Mouse (Mus musculus) limb, embryonic 11.5 days (tissue): ENCODE results near the gene Tln2. TPM values are rescaled to one million over a fixed set of nuclear protein-coding genes. Genes with fewer than 3 reads are reported as not detected.

Experiments used
- ATAC-seq: fragments of 200-750 bp; cut with Nextera tagmentation; 2 replicates; pipeline ENCODE4 v1.8.0; 2017; ENCODE audit warnings: low read depth; ENCODE audit not compliant: insufficient number of reproducible peaks, low FRiP score, low TSS enrichment
- DNase-seq: peaks from one replicate; pipeline ENCODE4 v3.0.0-alpha.2; 2015; ENCODE audit warnings: low spot score
- H3K27ac ChIP-seq: fragments of 300-500 bp; sonication (generic); replicated peaks from 2 replicates; pipeline ENCODE4 v1.5.1; 2014; ENCODE audit warnings: low read depth, mild to moderate bottlenecking, low read length
- H3K27me3 ChIP-seq: fragments of 300-500 bp; sonication (generic); 2 replicates; pipeline ENCODE4 v1.6.1; 2014; ENCODE audit warnings: mild to moderate bottlenecking, low read length, mixed read lengths; ENCODE audit not compliant: control insufficient read depth, insufficient read depth
- H3K36me3 ChIP-seq: fragments of 300-500 bp; sonication (generic); 2 replicates; pipeline ENCODE4 v1.6.1; 2014; ENCODE audit warnings: mild to moderate bottlenecking, low read length, moderate library complexity, mixed read lengths; ENCODE audit not compliant: control insufficient read depth, insufficient read depth
- H3K4me1 ChIP-seq: fragments of 300-500 bp; sonication (generic); 2 replicates; pipeline ENCODE4 v1.6.1; 2014; ENCODE audit warnings: low read length, mixed read lengths; ENCODE audit not compliant: control insufficient read depth, insufficient read depth
- H3K4me2 ChIP-seq: fragments of 300-500 bp; sonication (generic); 2 replicates; pipeline ENCODE4 v1.6.1; 2014; ENCODE audit warnings: low read depth, mild to moderate bottlenecking, moderate library complexity; ENCODE audit not compliant: severe bottlenecking
- H3K4me3 ChIP-seq: fragments of 300-500 bp; sonication (generic); 2 replicates; pipeline ENCODE4 v1.5.1; 2014; ENCODE audit warnings: low read depth, low read length
- H3K9ac ChIP-seq: fragments of 300-500 bp; sonication (generic); 2 replicates; pipeline ENCODE4 v1.6.1; 2014; ENCODE audit warnings: mild to moderate bottlenecking, low read length
- H3K9me3 ChIP-seq: fragments of 300-500 bp; sonication (generic); 2 replicates; pipeline ENCODE4 v1.6.1; 2016; ENCODE audit warnings: low read length; ENCODE audit not compliant: control insufficient read depth
- WGBS: fragments of 180-500 bp; shearing (Covaris S2); extraction: QIAGEN DNeasy Blood & Tissue Kit; methylation state at CpG from one replicate; pipeline ENCODE4 v1.1.7; 2014; 5-methylcytosine and 5-hydroxymethylcytosine counted together
- polyA plus RNA-seq: library from polyadenylated mRNA; unstranded; fragments of >200 nt; fragmentation: Nextera tagmentation; extraction: Ambion mirVana; gene quantifications from 2 replicates; pipeline ENCODE4 v1.2.1, GENCODE M21; 2014

Tln2 gene
- 26.9 and 28.2 TPM in 2 replicates for polyA plus RNA-seq

- Histone ChIP-seq H3K36me3 (no peaks in the 10 kb centered on the region), H3K27me3 (no peaks in the 10 kb centered on the region), H3K9ac (no peak within 1 kb of the TSS), H3K27ac (no peak within 1 kb of the TSS), H3K4me1 (no peaks in the 10 kb centered on the region), H3K4me3 (no peak within 1 kb of the TSS), H3K4me2 (no peak within 1 kb of the TSS), H3K9me3 (no peaks in the 10 kb centered on the region)
- 94% methylated on average over 4 of the region's 4 CpGs for WGBS
- ATAC-seq (no peak), DNase-seq (no peak)
Observed at GRCm38 (mm10) chr9:67559603-67560002, at the start of gene Tln2. Gene Tln2, minus strand, starts transcription at chr9:67559703.

GRCm38 (mm10) chr9:67609226-67609625 lies 49.7 kb upstream of the Tln2 start:
- H3K36me3 ChIP-seq, result no peaks in the 10 kb centered on the region
- no peak overlapping the region for H3K27ac ChIP-seq
- no peak for DNase-seq
- 93% methylated on average over 1 of the region's 1 CpGs for WGBS
- no peaks in the 10 kb centered on the region for H3K9me3 ChIP-seq
- H3K9ac ChIP-seq, result no peak overlapping the region
- no peak overlapping the region for H3K4me3 ChIP-seq
- peaks cover 21% of the 10 kb centered on the region for H3K4me1 ChIP-seq
- H3K4me2 ChIP-seq, result no peak overlapping the region
- H3K27me3 ChIP-seq, result no peaks in the 10 kb centered on the region
- ATAC-seq, result no peak

GRCm38 (mm10) chr9:67607786-67608366 lies 48.4 kb upstream of the Tln2 start:
- Histone ChIP-seq H3K9ac (no peak overlapping the region), H3K4me2 (no peak overlapping the region), H3K4me1 (peaks cover 22% of the 10 kb centered on the region; the same call in 1 of the 2 replicates), H3K9me3 (no peaks in the 10 kb centered on the region), H3K36me3 (no peaks in the 10 kb centered on the region), H3K27me3 (no peaks in the 10 kb centered on the region), H3K27ac (no peak overlapping the region), H3K4me3 (no peak overlapping the region)
- ATAC-seq (no peak), DNase-seq (no peak)
- 75% methylated on average over 9 of the region's 9 CpGs for WGBS

GRCm38 (mm10) chr9:67607268-67607667 lies 47.8 kb upstream of the Tln2 start:
- Histone ChIP-seq H3K4me2 (no peak overlapping the region), H3K27me3 (no peaks in the 10 kb centered on the region), H3K27ac (no peak overlapping the region), H3K36me3 (no peaks in the 10 kb centered on the region), H3K9ac (no peak overlapping the region), H3K9me3 (no peaks in the 10 kb centered on the region), H3K4me3 (no peak overlapping the region), H3K4me1 (peaks cover 22% of the 10 kb centered on the region; the same call in 1 of the 2 replicates)
- 69% methylated on average over 6 of the region's 6 CpGs for WGBS
- DNase-seq (no peak), ATAC-seq (no peak)

GRCm38 (mm10) chr9:67605867-67606435 lies 46.4 kb upstream of the Tln2 start:
- 11% methylated on average over 7 of the region's 7 CpGs for WGBS
- H3K9ac ChIP-seq, result no peak overlapping the region
- H3K4me2 ChIP-seq, result no peak overlapping the region
- no peak overlapping the region for H3K4me3 ChIP-seq
- H3K36me3 ChIP-seq, result no peaks in the 10 kb centered on the region
- peaks cover 22% of the 10 kb centered on the region; the same call in 1 of the 2 replicates for H3K4me1 ChIP-seq
- DNase-seq (peak; percentile 66), ATAC-seq (peak; percentile 47; the same call in 1 of the 2 replicates)
- no peaks in the 10 kb centered on the region for H3K9me3 ChIP-seq
- no peak overlapping the region; the same call in 1 of the 2 replicates for H3K27ac ChIP-seq
- H3K27me3 ChIP-seq, result no peaks in the 10 kb centered on the region

GRCm38 (mm10) chr9:67604940-67605339 lies 45.4 kb upstream of the Tln2 start:
- DNase-seq (no peak), ATAC-seq (no peak)
- Histone ChIP-seq H3K9me3 (no peaks in the 10 kb centered on the region), H3K4me1 (peaks cover 22% of the 10 kb centered on the region; the same call in 1 of the 2 replicates), H3K27ac (no peak overlapping the region), H3K9ac (no peak overlapping the region), H3K36me3 (no peaks in the 10 kb centered on the region), H3K4me3 (no peak overlapping the region), H3K4me2 (no peak overlapping the region), H3K27me3 (no peaks in the 10 kb centered on the region)

- H3K27me3 ChIP-seq, result no peaks in the 10 kb centered on the region
- DNase-seq (no peak), ATAC-seq (no peak)
- no peak overlapping the region for H3K4me2 ChIP-seq
- no peak overlapping the region for H3K27ac ChIP-seq
- 88% methylated on average over 5 of the region's 5 CpGs for WGBS
- no peaks in the 10 kb centered on the region for H3K9me3 ChIP-seq
- H3K9ac ChIP-seq, result no peak overlapping the region
- no peaks in the 10 kb centered on the region for H3K36me3 ChIP-seq
- peaks cover 18% of the 10 kb centered on the region; the same call in 1 of the 2 replicates for H3K4me1 ChIP-seq
- H3K4me3 ChIP-seq, result no peak overlapping the region
Observed at GRCm38 (mm10) chr9:67602347-67602746, 42.8 kb upstream of the Tln2 start.

GRCm38 (mm10) chr9:67595221-67595620 lies 35.7 kb upstream of the Tln2 start:
- DNase-seq (no peak), ATAC-seq (no peak)
- no peak overlapping the region for H3K27ac ChIP-seq
- no peak overlapping the region for H3K4me2 ChIP-seq
- H3K27me3 ChIP-seq, result no peaks in the 10 kb centered on the region
- no peak overlapping the region for H3K4me3 ChIP-seq
- H3K4me1 ChIP-seq, result no peaks in the 10 kb centered on the region
- no peak overlapping the region for H3K9ac ChIP-seq
- H3K9me3 ChIP-seq, result no peaks in the 10 kb centered on the region
- H3K36me3 ChIP-seq, result no peaks in the 10 kb centered on the region
- 86% methylated on average over 5 of the region's 5 CpGs for WGBS
